In the genomic region with DNA sequence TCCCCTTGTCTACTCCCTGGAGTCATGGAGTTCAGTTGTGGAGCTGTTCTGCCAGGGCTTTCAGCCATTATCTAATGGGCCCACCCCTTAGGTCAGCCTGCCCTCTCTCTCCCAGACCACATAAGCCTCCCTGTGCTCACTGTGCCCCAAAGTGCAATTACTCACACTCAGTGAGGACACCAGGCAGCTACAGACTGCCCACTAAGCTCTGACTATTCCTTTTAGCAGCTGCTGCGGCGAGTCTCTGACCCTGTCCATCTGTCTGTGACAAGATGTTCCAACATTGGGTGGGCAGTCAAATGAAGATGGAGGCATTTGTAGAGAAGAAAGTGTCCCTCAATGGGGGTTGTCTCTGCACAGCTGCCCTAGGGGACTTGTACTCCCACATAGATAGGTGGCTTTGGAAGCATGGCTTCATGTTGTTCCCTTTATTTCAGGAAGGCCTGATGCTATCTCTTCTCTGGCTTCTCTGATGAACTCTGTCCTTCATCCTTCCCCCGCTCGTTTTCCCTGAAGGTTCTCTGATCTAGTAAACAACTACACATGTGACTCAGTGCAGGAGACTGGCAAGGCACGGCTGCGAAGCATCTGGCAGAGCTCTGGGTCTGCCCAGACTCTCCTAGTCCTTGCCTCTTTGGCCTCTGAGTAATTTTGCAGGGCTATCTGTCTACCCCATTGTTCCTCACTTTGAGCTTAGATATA, we compare ENCODE assay signal across 22 mouse cellular contexts. TPM values are rescaled to one million over a fixed set of nuclear protein-coding genes. Genes with fewer than 3 reads are reported as not detected.
DNase-seq lines count a peak whose midpoint lies in the region; ATAC-seq and TF ChIP-seq lines count a peak whose summit lies in the region.
"Had no signal": no experiment of that assay in that cellular context is flagged by ENCODE, and none has a peak within 500 bp of the region (broad histone marks: within the 10 kb centered on the region; RNA-seq: fewer than 3 reads in every experiment).

No protein-coding gene starts in this region.

- H3K4me2 ChIP-seq in midbrain, postnatal 0 days (ENCODE audit: low read depth, low read length, poor library complexity, severe bottlenecking): no peak overlapping the region
- H3K4me2 ChIP-seq: embryonic facial prominence, embryonic 15.5 days; hindbrain, embryonic 14.5 days; neural tube, embryonic 12.5 days had no signal

- no peaks in the 10 kb centered on the region for H3K9me3 ChIP-seq in midbrain, embryonic 10.5 days (replicated peaks)
- no peaks in the 10 kb centered on the region for H3K9me3 ChIP-seq in midbrain, postnatal 0 days (ENCODE audit: low read length)
- H3K9me3 ChIP-seq: embryonic facial prominence, embryonic 15.5 days; forebrain, embryonic 10.5 days; neural tube, embryonic 12.5 days had no signal

- peak overlapping the region; percentile 33 for H3K27ac ChIP-seq in midbrain, embryonic 10.5 days (replicated peaks)
- H3K27ac ChIP-seq in midbrain, postnatal 0 days (ENCODE audit: low read depth, low read length): no peak overlapping the region
- H3K27ac ChIP-seq: embryonic facial prominence, embryonic 15.5 days; forebrain, embryonic 10.5 days; hindbrain, embryonic 14.5 days; left cerebral cortex, adult 2 months; neural tube, embryonic 12.5 days had no signal

- H3K36me3 ChIP-seq in midbrain, embryonic 10.5 days: peaks cover 27% of the 10 kb centered on the region
- peaks cover 12% of the 10 kb centered on the region for H3K36me3 ChIP-seq in midbrain, postnatal 0 days (ENCODE audit: insufficient read depth, low read length)

- peaks cover 34% of the 10 kb centered on the region for H3K4me1 ChIP-seq in midbrain, embryonic 10.5 days
- no peaks in the 10 kb centered on the region for H3K4me1 ChIP-seq in midbrain, postnatal 0 days (ENCODE audit: insufficient read depth, low read length)
- H3K4me1 ChIP-seq: embryonic facial prominence, embryonic 15.5 days had no signal

- no peak for DNase-seq in midbrain, embryonic 10.5 days (ENCODE audit: low spot score)
- no peak for DNase-seq in midbrain, postnatal 0 days (ENCODE audit: low spot score)
- peak; percentile 24 for DNase-seq in 416B (ENCODE audit: low read depth)
- peak; percentile 49 for DNase-seq in adrenal gland, adult 8-10 months
- DNase-seq in gonadal fat pad, adult 2 months (ENCODE audit: low read depth): peak; percentile 59
- DNase-seq in cerebellum, adult 9-10 months: no peak
- no peak for DNase-seq in frontal cortex, postnatal 10 days (ENCODE audit: low spot score in 2 of 2)
- DNase-seq: cerebellum, adult 11 months; cerebellum, postnatal 36 days; forebrain, postnatal 0 days; heart, postnatal 36 days; kidney, postnatal 36 days; layer of hippocampus, adult 9-11 months; left cerebral cortex, postnatal 4 days; liver; lung, adult 18-20 months; thymus, postnatal 25 days had no signal

- H3K4me3 ChIP-seq in midbrain, embryonic 10.5 days: no peak overlapping the region
- H3K4me3 ChIP-seq in midbrain, postnatal 0 days (ENCODE audit: low read depth, low read length): no peak overlapping the region
- H3K4me3 ChIP-seq: embryonic facial prominence, embryonic 15.5 days; forebrain, embryonic 10.5 days; left cerebral cortex, adult 2 months; neural tube, embryonic 12.5 days had no signal

- no peak for TF ChIP-seq CTCF in midbrain, postnatal 0 days (IDR thresholded peaks at IDR 0.05)

- H3K9ac ChIP-seq in midbrain, postnatal 0 days (replicated peaks; ENCODE audit: low read length, poor library complexity, severe bottlenecking): no peak overlapping the region
- H3K9ac ChIP-seq: embryonic facial prominence, embryonic 15.5 days; forebrain, postnatal 0 days; hindbrain, embryonic 14.5 days; neural tube, embryonic 12.5 days had no signal

- no peak for ATAC-seq in midbrain, postnatal 0 days (ENCODE audit: low FRiP score)
- ATAC-seq: forebrain, postnatal 0 days had no signal

- H3K27me3 ChIP-seq in midbrain, embryonic 10.5 days (ENCODE audit: low read depth, poor library complexity, severe bottlenecking): no peaks in the 10 kb centered on the region
- H3K27me3 ChIP-seq in midbrain, postnatal 0 days (ENCODE audit: insufficient read depth, low read length): no peaks in the 10 kb centered on the region
- H3K27me3 ChIP-seq: embryonic facial prominence, embryonic 15.5 days; neural tube, embryonic 12.5 days had no signal

- WGBS in midbrain, embryonic 10.5 days: 95% methylated on average over 6 of the region's 6 CpGs
- WGBS in midbrain, postnatal 0 days: 95% methylated on average over 6 of the region's 6 CpGs

RNA-seq across cellular contexts. Expression of a gene that starts 52.9 kb away (rescaled TPM):
- 0.77 and 1.1 TPM in 2 replicates for polyA plus RNA-seq in midbrain, embryonic 10.5 days (2016; fragmentation: Nextera tagmentation; extraction: Ambion mirVana)
- 0.57 and 1.6 TPM in 2 replicates for total RNA-seq in midbrain, postnatal 0 days (2014; rRNA removed)
- 0.48 and 0.74 TPM in 2 replicates for polyA plus RNA-seq in midbrain, postnatal 0 days (2015; fragmentation: Nextera tagmentation; extraction: Ambion mirVana)
- 1 to 10 TPM; 1.7 to 4.4 (median 1.9) TPM for total RNA-seq in adrenal gland, adult 8-10 months (2022)
- polyA plus RNA-seq in gonadal fat pad, adult 2 months (2012; rRNA removed): 14.0 and 15.1 TPM in 2 replicates

Comparison
In these comparisons a context has a peak if more than half of its experiments do, and no peak if none do; other contexts are left out.
1. DNase-seq: peak in 416B (single experiment), adrenal gland, adult 8-10 months (single experiment) and gonadal fat pad, adult 2 months (single experiment); none in midbrain, embryonic 10.5 days (single experiment), midbrain, postnatal 0 days (single experiment), cerebellum, adult 9-10 months (single experiment) and frontal cortex, postnatal 10 days (0 of 2).